Mouse (Mus musculus) neural tube, embryonic 11.5 days (tissue): ENCODE measurements at regions not wholly inside any gene's neighbourhood (a gene's known extent, or its start where the extent isn't known, plus 50 kb on each side); places are given as distances from the start of the nearest gene placed in this dataset.

ENCODE experiments used
- ATAC-seq: fragments of 200-750 bp; cut with Nextera tagmentation; 2 replicates; pipeline ENCODE4 v1.8.0; 2017; ENCODE audit warnings: moderate number of reproducible peaks, mild to moderate bottlenecking, moderate TSS enrichment, moderate library complexity; ENCODE audit not compliant: insufficient read depth, low FRiP score, low TSS enrichment
- DNase-seq: peaks from one replicate; pipeline ENCODE4 v3.0.0-alpha.2; 2015; ENCODE audit warnings: low spot score
- H3K27ac ChIP-seq: fragments of 300-500 bp; sonication (generic); 2 replicates; pipeline ENCODE4 v1.5.1; 2014; ENCODE audit warnings: low read depth, mild to moderate bottlenecking, low read length
- H3K27me3 ChIP-seq: fragments of 300-500 bp; sonication (generic); 2 replicates; pipeline ENCODE4 v1.6.1; 2014; ENCODE audit warnings: mild to moderate bottlenecking, low read length, mixed read lengths; ENCODE audit not compliant: control insufficient read depth, insufficient read depth
- H3K36me3 ChIP-seq: fragments of 300-500 bp; sonication (generic); 2 replicates; pipeline ENCODE4 v1.6.1; 2014; ENCODE audit warnings: mild to moderate bottlenecking, low read length, moderate library complexity, mixed read lengths; ENCODE audit not compliant: control insufficient read depth, insufficient read depth
- H3K4me1 ChIP-seq: fragments of 300-500 bp; sonication (generic); 2 replicates; pipeline ENCODE4 v1.6.1; 2014; ENCODE audit warnings: low read length, mixed read lengths; ENCODE audit not compliant: control insufficient read depth, insufficient read depth
- H3K4me2 ChIP-seq: fragments of 300-500 bp; sonication (generic); 2 replicates; pipeline ENCODE4 v1.6.1; 2014; ENCODE audit warnings: low read depth, mild to moderate bottlenecking, moderate library complexity
- H3K4me3 ChIP-seq: fragments of 300-500 bp; sonication (generic); 2 replicates; pipeline ENCODE4 v1.5.1; 2014; ENCODE audit warnings: low read depth, low read length
- H3K9ac ChIP-seq: fragments of 300-500 bp; sonication (generic); 2 replicates; pipeline ENCODE4 v1.6.1; 2014; ENCODE audit warnings: mild to moderate bottlenecking, low read length
- H3K9me3 ChIP-seq: fragments of 300-500 bp; sonication (generic); 2 replicates; pipeline ENCODE4 v1.6.1; 2016; ENCODE audit warnings: low read length; ENCODE audit not compliant: control insufficient read depth
- WGBS: fragments of 180-500 bp; shearing (Covaris S2); extraction: QIAGEN DNeasy Blood & Tissue Kit; methylation state at CpG from one replicate; pipeline ENCODE4 v1.1.7; 2014; 5-methylcytosine and 5-hydroxymethylcytosine counted together

- DNase-seq (no peak), ATAC-seq (no peak)
- Histone ChIP-seq H3K9me3 (no peaks in the 10 kb centered on the region), H3K4me3 (no peak overlapping the region), H3K4me1 (no peaks in the 10 kb centered on the region), H3K27ac (no peak overlapping the region), H3K36me3 (no peaks in the 10 kb centered on the region), H3K27me3 (no peaks in the 10 kb centered on the region), H3K4me2 (no peak overlapping the region), H3K9ac (no peak overlapping the region)
- 66% methylated on average over 13 of the region's 13 CpGs for WGBS
Measured at GRCm38 (mm10) chr4:131107127-131107857, 163.1 kb downstream of the Matn1 start.

GRCm38 (mm10) chr4:131112536-131112935 lies 168.4 kb downstream of the Matn1 start:
- WGBS, result 73% methylated on average over 6 of the region's 6 CpGs
- ATAC-seq, result no peak
- Histone ChIP-seq H3K9ac (no peak overlapping the region), H3K36me3 (no peaks in the 10 kb centered on the region), H3K4me1 (no peaks in the 10 kb centered on the region), H3K9me3 (no peaks in the 10 kb centered on the region), H3K27ac (no peak overlapping the region), H3K4me3 (no peak overlapping the region), H3K4me2 (no peak overlapping the region), H3K27me3 (no peaks in the 10 kb centered on the region)
- DNase-seq, result peak; percentile 7

- DNase-seq, result peak; percentile 8
- ATAC-seq, result no peak
Measured at GRCm38 (mm10) chr4:131113727-131114303, 169.6 kb downstream of the Matn1 start.

GRCm38 (mm10) chr4:131115247-131115646 lies 171.1 kb downstream of the Matn1 start:
- no peaks in the 10 kb centered on the region for H3K27me3 ChIP-seq
- no peaks in the 10 kb centered on the region for H3K4me1 ChIP-seq
- ATAC-seq, result no peak
- H3K9ac ChIP-seq, result no peak overlapping the region
- H3K36me3 ChIP-seq, result no peaks in the 10 kb centered on the region
- H3K4me3 ChIP-seq, result no peak overlapping the region
- H3K27ac ChIP-seq, result no peak overlapping the region
- no peak overlapping the region for H3K4me2 ChIP-seq
- DNase-seq, result peak; percentile 72
- WGBS, result 7% methylated on average over 5 of the region's 5 CpGs
- no peaks in the 10 kb centered on the region for H3K9me3 ChIP-seq

More at GRCm38 (mm10) chr4:131113727-131114303, 169.6 kb downstream of the Matn1 start:
- Histone ChIP-seq H3K9ac (no peak overlapping the region), H3K9me3 (no peaks in the 10 kb centered on the region), H3K4me3 (no peak overlapping the region), H3K4me2 (no peak overlapping the region), H3K27me3 (no peaks in the 10 kb centered on the region), H3K27ac (no peak overlapping the region), H3K36me3 (no peaks in the 10 kb centered on the region), H3K4me1 (no peaks in the 10 kb centered on the region)
- 47% methylated on average over 10 of the region's 10 CpGs for WGBS

GRCm38 (mm10) chr4:131118586-131118985 lies 174.4 kb downstream of the Matn1 start:
- Histone ChIP-seq H3K4me2 (no peak overlapping the region), H3K9ac (no peak overlapping the region), H3K36me3 (no peaks in the 10 kb centered on the region), H3K4me3 (no peak overlapping the region), H3K9me3 (no peaks in the 10 kb centered on the region), H3K27me3 (no peaks in the 10 kb centered on the region), H3K27ac (no peak overlapping the region), H3K4me1 (no peaks in the 10 kb centered on the region)
- WGBS, result 67% methylated on average over 4 of the region's 4 CpGs
- ATAC-seq, result no peak
- no peak for DNase-seq

GRCm38 (mm10) chr4:131119621-131120020 lies 175.4 kb downstream of the Matn1 start:
- no peaks in the 10 kb centered on the region for H3K36me3 ChIP-seq
- no peak overlapping the region for H3K4me3 ChIP-seq
- no peaks in the 10 kb centered on the region for H3K27me3 ChIP-seq
- no peak overlapping the region for H3K27ac ChIP-seq
- WGBS, result 89% methylated on average over 2 of the region's 2 CpGs
- DNase-seq (no peak), ATAC-seq (no peak)
- no peaks in the 10 kb centered on the region for H3K4me1 ChIP-seq
- no peak overlapping the region for H3K9ac ChIP-seq
- no peaks in the 10 kb centered on the region for H3K9me3 ChIP-seq
- no peak overlapping the region for H3K4me2 ChIP-seq

GRCm38 (mm10) chr4:131120680-131121079 lies 176.5 kb downstream of the Matn1 start:
- Histone ChIP-seq H3K36me3 (no peaks in the 10 kb centered on the region), H3K27ac (no peak overlapping the region), H3K27me3 (no peaks in the 10 kb centered on the region), H3K4me1 (no peaks in the 10 kb centered on the region), H3K9me3 (no peaks in the 10 kb centered on the region), H3K4me2 (no peak overlapping the region), H3K4me3 (no peak overlapping the region), H3K9ac (no peak overlapping the region)
- WGBS, result 85% methylated on average over 5 of the region's 5 CpGs
- DNase-seq (no peak), ATAC-seq (no peak)

- H3K4me1 ChIP-seq, result no peaks in the 10 kb centered on the region
- no peak overlapping the region for H3K4me3 ChIP-seq
- DNase-seq (no peak), ATAC-seq (no peak)
- no peaks in the 10 kb centered on the region for H3K9me3 ChIP-seq
- no peak overlapping the region for H3K4me2 ChIP-seq
- no peak overlapping the region for H3K9ac ChIP-seq
- WGBS, result 33% methylated on average over 7 of the region's 7 CpGs
- no peak overlapping the region for H3K27ac ChIP-seq
- H3K27me3 ChIP-seq, result no peaks in the 10 kb centered on the region
- H3K36me3 ChIP-seq, result no peaks in the 10 kb centered on the region
Measured at GRCm38 (mm10) chr4:131125975-131126374, 181.8 kb downstream of the Matn1 start.

GRCm38 (mm10) chr4:131126901-131127300 lies 182.7 kb downstream of the Matn1 start:
- Histone ChIP-seq H3K27ac (no peak overlapping the region), H3K4me1 (no peaks in the 10 kb centered on the region), H3K4me2 (no peak overlapping the region), H3K4me3 (no peak overlapping the region), H3K36me3 (no peaks in the 10 kb centered on the region), H3K9ac (no peak overlapping the region), H3K9me3 (no peaks in the 10 kb centered on the region), H3K27me3 (no peaks in the 10 kb centered on the region)
- DNase-seq (no peak), ATAC-seq (no peak)
- WGBS, result 83% methylated on average over 6 of the region's 6 CpGs
